Mouse (Mus musculus) heart, embryonic 10.5 days (tissue): ENCODE measurements around the gene Unc50. TPM values are rescaled to one million over a fixed set of nuclear protein-coding genes. Genes with fewer than 3 reads are reported as not detected.

ENCODE experiments used
- DNase-seq: peaks from one replicate; pipeline ENCODE4 v3.0.0-alpha.2; 2017; ENCODE audit warnings: low spot score
- H3K27ac ChIP-seq: fragments of 300-500 bp; sonication (generic); 2 replicates; pipeline ENCODE4 v1.5.1; 2016; ENCODE audit warnings: mild to moderate bottlenecking
- H3K27me3 ChIP-seq: fragments of 300-500 bp; sonication (generic); 2 replicates; pipeline ENCODE4 v1.6.1; 2016; ENCODE audit warnings: mild to moderate bottlenecking; ENCODE audit not compliant: poor library complexity, insufficient read depth, severe bottlenecking
- H3K36me3 ChIP-seq: fragments of 300-500 bp; sonication (generic); 2 replicates; pipeline ENCODE4 v1.6.1; 2016; ENCODE audit warnings: mild to moderate bottlenecking, moderate library complexity
- H3K4me1 ChIP-seq: fragments of 300-500 bp; sonication (generic); 2 replicates; pipeline ENCODE4 v1.6.1; 2016; ENCODE audit warnings: mild to moderate bottlenecking
- H3K4me3 ChIP-seq: fragments of 300-500 bp; sonication (generic); 2 replicates; pipeline ENCODE4 v1.5.1; 2016; ENCODE audit warnings: mild to moderate bottlenecking, moderate library complexity
- H3K9me3 ChIP-seq: fragments of 300-500 bp; sonication (generic); 2 replicates; pipeline ENCODE4 v1.6.1; 2016; ENCODE audit warnings: mild to moderate bottlenecking, moderate library complexity
- WGBS: fragments of 180-500 bp; shearing (Covaris S2); methylation state at CpG from one replicate; pipeline ENCODE4 v1.1.7; 2016; 5-methylcytosine and 5-hydroxymethylcytosine counted together
- polyA plus RNA-seq: library from polyadenylated mRNA; unstranded; fragments of >200 nt; fragmentation: Nextera tagmentation; extraction: Ambion mirVana; gene quantifications from 2 replicates; pipeline ENCODE4 v1.2.1, GENCODE M21; 2016

Gene Unc50
- polyA plus RNA-seq, 1 experiment from 2014 or later = 97.7 TPM

GRCm38 (mm10) chr1:37409647-37410046 lies 20.3 kb upstream of the Unc50 start:
- Histone ChIP-seq H3K9me3 (no peaks in the 10 kb centered on the region), H3K4me1 (no peaks in the 10 kb centered on the region), H3K27ac (no peak overlapping the region), H3K27me3 (no peaks in the 10 kb centered on the region), H3K36me3 (0 out of 2 replicates have a peak, but pooled peaks cover 2% of the 10 kb centered on the region), H3K4me3 (no peak overlapping the region)
- no peak for DNase-seq

- no peak overlapping the region for H3K27ac ChIP-seq
- 86% methylated on average over 1 of the region's 1 CpGs for WGBS
- DNase-seq = no peak
These were observed 14.5 kb upstream of the Unc50 start for GRCm38 (mm10) chr1:37415394-37415793.

GRCm38 (mm10) chr1:37419420-37419819 lies 10.5 kb upstream of the Unc50 start:
- no peaks in the 10 kb centered on the region for H3K27me3 ChIP-seq
- no peak for DNase-seq
- H3K36me3 ChIP-seq = peaks cover 65% of the 10 kb centered on the region
- 90% methylated on average over 1 of the region's 1 CpGs for WGBS
- no peaks in the 10 kb centered on the region for H3K9me3 ChIP-seq
- no peaks in the 10 kb centered on the region for H3K4me1 ChIP-seq
- H3K27ac ChIP-seq = no peak overlapping the region
- H3K4me3 ChIP-seq = no peak overlapping the region

More at GRCm38 (mm10) chr1:37415394-37415793, 14.5 kb upstream of the Unc50 start:
- Histone ChIP-seq H3K4me3 (no peak overlapping the region), H3K27me3 (no peaks in the 10 kb centered on the region), H3K4me1 (no peaks in the 10 kb centered on the region), H3K9me3 (no peaks in the 10 kb centered on the region), H3K36me3 (peaks cover 37% of the 10 kb centered on the region)

- H3K27me3 ChIP-seq = no peaks in the 10 kb centered on the region
- H3K4me3 ChIP-seq = no peak overlapping the region
- H3K36me3 ChIP-seq = peaks cover 61% of the 10 kb centered on the region
- WGBS = 92% methylated on average over 8 of the region's 8 CpGs
- peaks cover 15% of the 10 kb centered on the region for H3K4me1 ChIP-seq
- no peaks in the 10 kb centered on the region for H3K9me3 ChIP-seq
- no peak overlapping the region for H3K27ac ChIP-seq
- DNase-seq = no peak
These were observed 2.6 kb upstream of the Unc50 start for GRCm38 (mm10) chr1:37427144-37427875.

GRCm38 (mm10) chr1:37428911-37429310 lies 1.0 kb upstream of the Unc50 start:
- H3K36me3 ChIP-seq = peaks cover 62% of the 10 kb centered on the region
- DNase-seq = no peak
- H3K4me1 ChIP-seq = peaks cover 15% of the 10 kb centered on the region
- H3K27me3 ChIP-seq = no peaks in the 10 kb centered on the region
- peak overlapping the region; percentile 94; the same call in 1 of the 2 replicates for H3K27ac ChIP-seq
- H3K9me3 ChIP-seq = no peaks in the 10 kb centered on the region
- WGBS = 59% methylated on average over 2 of the region's 2 CpGs
- H3K4me3 ChIP-seq = peak overlapping the region; percentile 95

GRCm38 (mm10) chr1:37430297-37430840 lies 430 bp downstream of the Unc50 start:
- no peaks in the 10 kb centered on the region for H3K9me3 ChIP-seq

GRCm38 (mm10) chr1:37436419-37436818 lies 6.5 kb downstream of the Unc50 start:
- 79% methylated on average over 3 of the region's 3 CpGs for WGBS

More at GRCm38 (mm10) chr1:37430297-37430840, 430 bp downstream of the Unc50 start:
- Histone ChIP-seq H3K4me3 (peak overlapping the region; percentile 95), H3K4me1 (peaks cover 15% of the 10 kb centered on the region), H3K27ac (peak overlapping the region; percentile 94), H3K36me3 (peaks cover 56% of the 10 kb centered on the region), H3K27me3 (no peaks in the 10 kb centered on the region)
- no peak for DNase-seq
- WGBS = 2% methylated on average over 40 of the region's 40 CpGs

GRCm38 (mm10) chr1:37442848-37443835 lies 13.2 kb downstream of the Unc50 start:
- no peak overlapping the region for H3K27ac ChIP-seq
- H3K4me3 ChIP-seq = no peak overlapping the region
- 89% methylated on average over 16 of the region's 16 CpGs for WGBS
- H3K4me1 ChIP-seq = no peaks in the 10 kb centered on the region
- H3K27me3 ChIP-seq = no peaks in the 10 kb centered on the region
- H3K36me3 ChIP-seq = peaks cover 34% of the 10 kb centered on the region
- no peak for DNase-seq
- H3K9me3 ChIP-seq = no peaks in the 10 kb centered on the region

More at GRCm38 (mm10) chr1:37436419-37436818, 6.5 kb downstream of the Unc50 start:
- H3K36me3 ChIP-seq = peaks cover 88% of the 10 kb centered on the region
- no peaks in the 10 kb centered on the region for H3K27me3 ChIP-seq
- no peak for DNase-seq
- H3K9me3 ChIP-seq = no peaks in the 10 kb centered on the region
- H3K27ac ChIP-seq = no peak overlapping the region
- no peak overlapping the region for H3K4me3 ChIP-seq
- peaks cover under 1% of the 10 kb centered on the region; the same call in 1 of the 2 replicates for H3K4me1 ChIP-seq

- no peaks in the 10 kb centered on the region for H3K9me3 ChIP-seq
- DNase-seq = no peak
- no peaks in the 10 kb centered on the region for H3K36me3 ChIP-seq
- no peak overlapping the region for H3K4me3 ChIP-seq
- no peaks in the 10 kb centered on the region for H3K27me3 ChIP-seq
- no peaks in the 10 kb centered on the region for H3K4me1 ChIP-seq
- no peak overlapping the region for H3K27ac ChIP-seq
- 75% methylated on average over 10 of the region's 10 CpGs for WGBS
These were observed 18.6 kb downstream of the Unc50 start for GRCm38 (mm10) chr1:37448361-37449095.

GRCm38 (mm10) chr1:37451270-37451669 lies 21.3 kb downstream of the Unc50 start:
- no peak overlapping the region for H3K27ac ChIP-seq
- 87% methylated on average over 8 of the region's 8 CpGs for WGBS
- no peaks in the 10 kb centered on the region for H3K27me3 ChIP-seq
- no peaks in the 10 kb centered on the region for H3K36me3 ChIP-seq
- no peaks in the 10 kb centered on the region for H3K4me1 ChIP-seq
- DNase-seq = no peak
- no peak overlapping the region for H3K4me3 ChIP-seq
- H3K9me3 ChIP-seq = no peaks in the 10 kb centered on the region

GRCm38 (mm10) chr1:37457546-37457945 lies 27.6 kb downstream of the Unc50 start:
- no peak for DNase-seq
- Histone ChIP-seq H3K9me3 (no peaks in the 10 kb centered on the region), H3K4me3 (no peak overlapping the region), H3K36me3 (no peaks in the 10 kb centered on the region), H3K27ac (no peak overlapping the region), H3K27me3 (no peaks in the 10 kb centered on the region), H3K4me1 (peaks cover 5% of the 10 kb centered on the region; the same call in 1 of the 2 replicates)
- WGBS = 91% methylated on average over 7 of the region's 7 CpGs

GRCm38 (mm10) chr1:37464878-37465452 lies 35.0 kb downstream of the Unc50 start:
- WGBS = 78% methylated on average over 10 of the region's 10 CpGs
- DNase-seq = no peak
- H3K4me1 ChIP-seq = no peaks in the 10 kb centered on the region
- H3K27ac ChIP-seq = no peak overlapping the region
- no peaks in the 10 kb centered on the region for H3K9me3 ChIP-seq
- H3K36me3 ChIP-seq = no peaks in the 10 kb centered on the region
- no peaks in the 10 kb centered on the region for H3K27me3 ChIP-seq
- no peak overlapping the region for H3K4me3 ChIP-seq
